Comparison of ENCODE assay signal across 8 mouse cellular contexts in the genomic region with DNA sequence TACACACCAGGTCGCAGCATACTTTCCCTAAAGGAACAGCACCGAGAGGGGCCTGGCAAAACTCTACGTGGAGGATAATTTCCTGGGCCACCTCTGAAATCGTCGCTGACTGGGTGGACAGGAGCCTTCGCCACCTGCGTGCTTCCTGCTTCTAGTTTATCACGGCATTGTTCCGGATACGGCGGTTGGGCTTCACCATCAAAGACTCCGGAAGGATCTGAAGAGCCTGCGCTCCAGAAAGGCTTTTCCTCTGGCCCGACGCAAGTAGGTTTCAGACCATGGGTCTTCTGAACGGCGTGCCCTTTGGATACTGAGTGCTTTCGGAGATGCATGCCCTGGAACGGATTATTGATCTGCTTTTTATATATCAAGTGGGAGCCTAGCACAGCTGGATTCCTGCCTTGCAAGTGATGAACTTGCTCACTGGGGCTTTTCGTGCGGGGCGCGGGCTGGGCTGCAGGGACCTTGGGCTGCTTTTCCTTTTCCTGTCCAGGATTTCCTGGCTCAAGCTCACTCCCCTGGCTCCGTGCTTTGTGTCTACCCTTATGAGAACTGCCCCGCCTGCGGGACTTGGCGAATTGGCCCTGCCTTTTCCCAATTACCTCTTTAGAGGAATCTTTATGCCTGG. TPM values are rescaled to one million over a fixed set of nuclear protein-coding genes. Genes with fewer than 3 reads are reported as not detected.
DNase-seq lines count a peak whose midpoint lies in the region; ATAC-seq lines count a peak whose summit lies in the region.

No protein-coding gene starts in this region.

- no peak overlapping the region for H3K9ac ChIP-seq in kidney, embryonic 15.5 days

- H3K27ac ChIP-seq in kidney, embryonic 15.5 days, result peak overlapping the region; percentile 71

- H3K9me3 ChIP-seq in kidney, embryonic 15.5 days (replicated peaks), result no peaks in the 10 kb centered on the region

- intact Hi-C loops in left cerebral cortex, postnatal 14 days (cut with DNase I), result no loop called here

- WGBS in kidney, embryonic 15.5 days, result 56% methylated on average over 27 of the region's 27 CpGs

- no peak for ATAC-seq in kidney, embryonic 15.5 days (replicated peaks; ENCODE audit: low FRiP score)

- no peaks in the 10 kb centered on the region for H3K36me3 ChIP-seq in kidney, embryonic 15.5 days

- peak overlapping the region; percentile 25 for H3K4me3 ChIP-seq in kidney, embryonic 15.5 days (replicated peaks)

- H3K27me3 ChIP-seq in kidney, embryonic 15.5 days, result no peaks in the 10 kb centered on the region

- DNase-seq in CD4-positive, CD25-positive, alpha-beta regulatory T cell, adult 2 months (ENCODE audit: low read depth, low spot score), result peak; percentile 77
- DNase-seq in adrenal gland, adult (ENCODE audit: inconsistent age in 2 of 2, low spot score in 1 of 2), result peak; percentile 40 to 74
- peak; percentile 83 to 84 for DNase-seq in heart, adult 9 months (ENCODE audit: low spot score in 2 of 2)
- DNase-seq in lung, postnatal 14 days, result peak; percentile 64
- DNase-seq in thymus, postnatal 14 days, result peak; percentile 74
- no peak for DNase-seq in right cerebral cortex, postnatal 10 days (ENCODE audit: low spot score in 2 of 2)
- no peak for DNase-seq in left cerebral cortex, postnatal 14 days (ENCODE audit: low spot score in 2 of 2)

- 0 out of 2 replicates have a peak, but pooled peaks cover 3% of the 10 kb centered on the region for H3K4me1 ChIP-seq in kidney, embryonic 15.5 days

- H3K4me2 ChIP-seq in kidney, embryonic 15.5 days, result peak overlapping the region; percentile 44

RNA-seq across cellular contexts. Expression of gene Ddx50, which starts 14.1 kb away (rescaled TPM):
- 122 and 126 TPM in 2 replicates for polyA plus RNA-seq in kidney, embryonic 15.5 days (2015; fragmentation: Nextera tagmentation; extraction: Ambion mirVana)
- 10 to 100 TPM; 83.6 to 83.7 TPM for total RNA-seq in left cerebral cortex, postnatal 14 days (2021)

Comparison
In these comparisons a context has a peak if more than half of its experiments do, and no peak if none do; other contexts are left out.
1. DNase-seq: peak in CD4-positive, CD25-positive, alpha-beta regulatory T cell, adult 2 months (single experiment), adrenal gland, adult (2 of 2), heart, adult 9 months (2 of 2), lung, postnatal 14 days (single experiment) and thymus, postnatal 14 days (single experiment); none in right cerebral cortex, postnatal 10 days (0 of 2) and left cerebral cortex, postnatal 14 days (0 of 2).